Mouse (Mus musculus): ENCODE data around the gene Atxn1.

The Atxn1 gene

DNA sequence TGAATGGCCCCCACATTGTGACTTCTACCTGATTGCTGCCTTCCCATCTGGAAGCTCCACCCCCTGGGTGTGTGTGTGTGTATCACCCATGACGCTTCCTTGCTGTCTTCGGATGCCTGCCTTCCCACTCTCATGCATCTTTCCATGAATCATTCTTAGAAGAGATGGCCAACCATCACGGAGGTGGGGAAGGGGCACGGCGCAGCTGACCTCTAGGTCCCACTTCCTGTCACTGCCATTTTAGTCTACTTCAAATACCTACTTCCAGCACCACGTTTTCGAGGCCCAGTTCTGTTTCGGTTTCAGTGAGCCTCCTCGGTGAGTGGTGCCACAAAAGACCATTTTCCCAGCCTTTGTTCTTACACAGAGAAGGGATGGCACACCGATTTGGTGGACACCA, 99.2 kb downstream of the Atxn1 start:
- no peak for DNase-seq (ENCODE audit: low spot score in 2 of 2)

- DNase-seq (ENCODE audit: low spot score in 2 of 2): no peak
Measured at GRCm38 (mm10) chr13:45863779-45864178, 101.0 kb downstream of the Atxn1 start.

DNA sequence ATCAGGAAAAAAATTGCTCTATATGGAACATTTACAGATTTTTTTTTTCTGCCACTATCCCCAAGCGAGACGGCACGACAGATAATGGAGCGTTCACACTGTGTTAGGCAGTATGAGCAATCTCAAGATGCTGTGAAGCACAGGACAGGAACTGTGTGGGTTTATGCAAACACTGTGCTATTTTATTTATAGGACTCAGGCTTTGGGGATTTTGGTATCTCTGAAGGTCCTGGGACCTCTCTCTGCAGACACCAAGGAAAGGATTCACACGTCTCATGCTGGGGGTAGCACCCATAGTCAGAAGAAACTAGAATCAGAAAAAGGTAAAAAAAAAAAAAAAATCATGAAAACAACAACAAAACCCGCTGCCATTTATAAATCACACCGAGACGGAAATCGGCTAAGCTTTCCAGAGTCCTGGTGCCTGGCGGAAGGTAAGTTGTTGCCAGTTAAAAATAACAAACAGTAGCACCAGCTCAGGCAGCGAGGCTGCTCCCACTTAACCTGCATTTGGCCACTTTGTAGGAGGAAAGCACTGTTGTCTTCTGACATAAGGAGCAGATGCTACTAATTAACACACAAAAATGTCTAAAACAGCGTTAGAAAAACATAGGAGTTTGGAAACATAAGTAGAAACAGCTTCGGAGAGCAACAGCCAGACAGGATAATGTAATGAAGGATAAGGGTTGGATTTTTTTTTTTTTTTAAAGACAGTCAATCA, 102.8 kb downstream of the Atxn1 start:
- no peak for DNase-seq (ENCODE audit: low spot score in 2 of 2)

DNA sequence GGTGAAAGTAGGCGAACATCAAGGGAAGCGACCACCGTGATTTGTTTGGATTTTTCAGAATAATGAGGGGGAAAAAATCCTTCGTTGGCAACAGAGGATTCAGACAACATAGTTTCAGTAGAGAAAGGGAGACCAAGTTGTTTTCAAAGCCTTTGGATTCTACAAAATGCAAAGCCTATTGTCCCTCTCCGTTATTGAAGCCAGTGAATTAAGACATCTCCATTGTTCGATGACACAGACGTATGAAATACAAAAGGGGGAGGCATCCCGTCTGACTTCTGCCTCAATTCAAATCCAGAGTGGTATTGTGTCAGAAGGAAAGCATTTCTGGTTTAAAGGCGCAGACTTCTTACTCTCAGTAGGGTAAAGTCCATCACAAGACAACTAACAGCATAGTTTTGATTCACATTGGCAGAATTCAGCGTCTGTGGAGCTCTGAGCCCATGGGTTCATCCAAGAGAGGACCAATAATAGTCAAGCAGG, 103.7 kb downstream of the Atxn1 start:
- DNase-seq (ENCODE audit: low spot score in 2 of 2): no peak

DNA sequence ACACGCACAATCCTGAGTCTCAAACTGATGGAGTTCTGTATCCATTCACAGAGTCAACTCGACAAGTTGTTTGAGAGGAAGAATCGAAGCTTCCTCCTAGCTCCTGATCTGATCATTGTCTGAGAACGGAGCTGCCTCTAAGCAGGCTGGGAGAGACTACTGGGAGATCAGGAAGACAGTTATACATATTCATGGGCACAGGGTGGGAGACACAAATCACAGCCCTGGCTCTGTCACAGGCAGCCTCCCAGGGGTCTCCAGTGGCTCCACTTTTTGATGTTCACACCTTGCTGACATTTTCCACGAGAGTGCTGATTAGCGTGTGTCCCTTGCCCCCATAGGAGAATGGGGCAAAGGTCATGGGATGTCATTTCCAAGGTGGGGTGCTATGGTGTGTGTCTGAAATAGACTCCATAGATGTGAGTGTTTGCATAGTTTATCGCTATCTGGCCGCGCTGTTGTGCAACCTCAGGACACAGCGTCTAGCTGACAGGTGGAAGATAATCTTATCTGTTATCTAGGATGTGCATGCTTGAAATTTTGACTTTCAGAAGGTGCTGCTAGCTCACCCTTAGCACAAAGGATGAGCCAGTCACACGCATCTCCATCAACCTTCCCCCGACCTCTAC, 105.6 kb downstream of the Atxn1 start:
- no peak for DNase-seq (ENCODE audit: low spot score in 2 of 2)

DNA sequence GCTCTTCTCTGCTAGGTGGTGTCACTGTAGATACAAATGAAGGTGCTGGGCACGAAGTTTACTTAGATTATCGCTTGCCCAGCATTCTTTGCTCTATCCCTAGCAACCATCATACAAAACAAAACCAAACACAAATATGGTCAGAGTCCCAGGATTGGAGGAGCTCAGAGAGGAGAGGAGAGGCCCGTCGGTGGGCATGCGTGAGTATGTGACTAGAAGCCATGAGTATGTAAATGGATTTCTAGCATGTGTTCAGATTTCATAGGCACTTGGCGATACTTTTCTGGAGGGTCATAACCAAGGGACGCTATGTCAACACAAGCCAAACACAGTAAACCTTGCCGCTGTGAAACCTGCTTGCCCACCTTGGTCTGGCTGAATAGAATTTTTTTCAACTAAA, 107.4 kb downstream of the Atxn1 start:
- no peak for DNase-seq (ENCODE audit: low spot score in 2 of 2)

DNA sequence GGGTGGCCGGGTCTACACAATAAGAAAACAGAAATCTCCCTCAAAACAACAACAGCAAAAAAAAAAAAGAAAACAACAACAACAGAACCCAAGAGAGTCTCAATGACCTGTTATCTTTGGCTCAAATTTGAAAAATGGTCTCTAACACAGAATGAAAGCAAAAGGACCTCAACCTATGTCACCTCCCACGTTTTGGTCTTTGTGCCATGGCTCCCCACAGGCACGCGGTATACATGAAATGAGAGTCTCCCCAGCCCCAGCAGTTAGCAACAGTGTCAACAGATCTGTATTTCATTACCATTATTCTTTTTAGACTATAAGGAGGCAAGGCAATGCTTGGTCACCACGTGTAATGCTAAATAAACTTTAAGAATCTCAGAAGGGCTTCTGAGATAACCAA, 110.3 kb downstream of the Atxn1 start:
- DNase-seq (ENCODE audit: low spot score in 2 of 2): no peak

GRCm38 (mm10) chr13:45853691-45854090, 111.1 kb downstream of the Atxn1 start:
- DNase-seq (ENCODE audit: low spot score in 2 of 2): no peak

DNA sequence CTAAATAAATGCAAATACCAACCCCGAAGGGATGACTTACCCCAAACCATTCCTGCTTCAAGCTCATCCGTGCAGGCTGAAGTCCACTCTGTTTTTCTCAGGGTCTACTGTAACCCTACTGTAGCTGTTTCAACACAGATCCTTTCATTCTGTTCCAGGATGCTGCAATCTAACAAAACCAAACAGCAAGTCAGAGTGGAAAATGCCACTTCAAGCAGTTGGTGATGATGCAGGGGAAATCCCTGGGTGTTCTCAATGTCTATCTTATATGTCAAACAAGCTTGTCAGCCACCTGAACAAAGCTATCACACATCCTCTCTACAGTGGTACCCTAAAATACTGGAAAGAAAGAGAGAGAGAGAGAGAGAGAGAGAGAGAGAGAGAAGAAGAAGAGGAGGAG, 112.5 kb downstream of the Atxn1 start:
- DNase-seq (ENCODE audit: low spot score in 2 of 2): no peak

- DNase-seq (ENCODE audit: low spot score in 2 of 2): no peak
Measured at GRCm38 (mm10) chr13:45851746-45852145, 113.1 kb downstream of the Atxn1 start.

DNA sequence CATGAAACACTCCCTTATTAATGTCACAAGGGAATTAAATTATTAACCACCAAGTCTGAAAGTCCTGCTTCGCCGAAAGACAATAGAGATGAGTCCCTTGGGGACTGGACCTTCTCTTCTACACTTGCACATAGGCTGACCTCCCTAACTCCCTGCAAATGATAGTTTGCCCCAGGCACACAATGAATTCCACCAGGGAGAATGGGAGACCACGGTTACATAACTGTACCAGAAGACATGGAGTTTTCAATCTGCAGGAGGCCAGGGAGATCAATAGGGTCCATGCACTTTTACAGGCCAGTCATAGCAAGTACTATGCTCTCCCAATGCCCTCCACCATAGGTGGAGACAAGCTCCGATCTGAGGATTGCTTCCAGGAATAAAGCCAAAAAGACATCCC, 113.7 kb downstream of the Atxn1 start:
- no peak for DNase-seq (ENCODE audit: low spot score in 2 of 2)

DNA sequence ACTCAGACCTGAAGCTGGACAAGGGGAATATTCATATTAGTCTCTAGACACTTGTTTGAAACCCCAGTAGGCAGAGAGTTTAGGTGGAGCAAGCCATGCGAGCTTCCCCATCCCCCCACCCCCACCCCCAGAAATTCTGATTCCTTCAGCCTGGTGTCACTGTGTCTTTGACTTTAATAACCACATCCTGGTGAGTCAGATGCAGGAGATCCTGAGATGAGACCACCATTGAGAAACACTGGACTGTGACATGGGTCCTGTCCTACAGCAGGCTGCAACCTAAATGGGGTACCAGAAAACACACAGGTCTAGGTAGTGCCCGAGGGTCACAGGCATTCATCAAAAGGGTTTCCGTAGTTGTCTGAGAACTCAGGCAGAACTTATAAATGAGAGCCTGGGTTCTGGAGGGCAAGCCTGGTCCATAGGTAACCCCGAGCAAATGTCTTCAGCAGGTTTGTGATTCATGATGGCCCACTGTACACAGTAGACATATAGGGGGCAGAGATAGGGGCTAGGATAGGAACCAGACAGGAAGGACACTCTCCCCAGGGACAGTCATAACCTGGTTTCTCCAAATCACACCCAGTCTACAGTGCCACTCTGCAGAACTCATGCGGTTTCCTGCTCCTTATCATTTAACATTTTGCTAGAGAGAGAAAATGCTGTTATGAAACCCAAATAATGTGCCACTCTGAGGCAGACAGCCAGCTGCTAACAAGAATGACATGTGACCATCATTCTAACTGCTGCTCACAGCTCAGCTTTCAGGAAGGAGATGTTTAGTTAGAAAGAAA, 114.4 kb downstream of the Atxn1 start:
- DNase-seq (ENCODE audit: low spot score in 2 of 2): no peak

DNA sequence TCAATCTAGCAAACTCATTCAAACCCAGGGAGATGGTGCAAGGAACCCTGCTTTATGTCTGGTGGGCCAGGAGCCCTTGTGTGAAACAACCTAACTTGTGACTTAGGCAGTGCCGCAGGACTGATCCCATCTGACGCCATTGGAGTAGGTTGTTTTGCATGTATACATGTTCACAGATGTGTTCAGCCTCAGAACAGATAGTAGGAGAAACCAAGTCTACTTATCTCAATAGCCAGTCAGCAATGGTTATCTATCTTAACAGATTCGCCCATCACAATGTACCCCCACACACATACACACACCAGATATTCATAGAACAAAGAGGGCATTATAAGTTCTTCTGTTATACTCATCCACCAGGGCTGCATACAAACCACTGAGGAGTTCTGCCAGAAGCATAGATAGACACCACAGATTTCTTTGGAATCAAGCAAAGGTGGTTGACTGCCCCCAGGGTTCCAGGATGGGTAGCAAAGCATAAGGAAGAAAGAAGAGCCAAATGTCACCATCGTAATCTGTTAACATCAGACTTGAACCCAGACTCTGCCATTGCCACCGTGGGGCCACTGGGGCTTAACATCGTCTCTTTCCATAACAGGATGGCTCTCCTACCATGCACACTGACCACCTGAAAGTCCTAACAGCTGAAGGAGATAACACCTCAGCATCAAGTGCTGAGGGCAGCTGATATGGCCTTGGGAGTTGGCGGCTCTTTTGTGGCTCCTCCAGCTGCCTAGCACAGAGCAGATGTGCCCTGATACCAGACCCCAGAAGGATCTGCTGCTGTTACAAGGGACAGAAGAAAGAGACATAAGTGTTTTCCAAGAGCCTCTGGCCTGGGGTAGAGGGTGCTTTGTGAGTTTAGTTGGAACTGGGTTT, 115.4 kb downstream of the Atxn1 start:
- no peak for DNase-seq (ENCODE audit: low spot score in 2 of 2)

GRCm38 (mm10) chr13:45842511-45843055, 122.2 kb downstream of the Atxn1 start:
- DNase-seq (ENCODE audit: low spot score in 2 of 2): no peak

GRCm38 (mm10) chr13:45839901-45840300, 124.9 kb downstream of the Atxn1 start:
- DNase-seq (ENCODE audit: low spot score in 2 of 2): no peak

- DNase-seq (ENCODE audit: low spot score in 2 of 2): no peak
Measured at GRCm38 (mm10) chr13:45837609-45838220, 127.1 kb downstream of the Atxn1 start.

DNA sequence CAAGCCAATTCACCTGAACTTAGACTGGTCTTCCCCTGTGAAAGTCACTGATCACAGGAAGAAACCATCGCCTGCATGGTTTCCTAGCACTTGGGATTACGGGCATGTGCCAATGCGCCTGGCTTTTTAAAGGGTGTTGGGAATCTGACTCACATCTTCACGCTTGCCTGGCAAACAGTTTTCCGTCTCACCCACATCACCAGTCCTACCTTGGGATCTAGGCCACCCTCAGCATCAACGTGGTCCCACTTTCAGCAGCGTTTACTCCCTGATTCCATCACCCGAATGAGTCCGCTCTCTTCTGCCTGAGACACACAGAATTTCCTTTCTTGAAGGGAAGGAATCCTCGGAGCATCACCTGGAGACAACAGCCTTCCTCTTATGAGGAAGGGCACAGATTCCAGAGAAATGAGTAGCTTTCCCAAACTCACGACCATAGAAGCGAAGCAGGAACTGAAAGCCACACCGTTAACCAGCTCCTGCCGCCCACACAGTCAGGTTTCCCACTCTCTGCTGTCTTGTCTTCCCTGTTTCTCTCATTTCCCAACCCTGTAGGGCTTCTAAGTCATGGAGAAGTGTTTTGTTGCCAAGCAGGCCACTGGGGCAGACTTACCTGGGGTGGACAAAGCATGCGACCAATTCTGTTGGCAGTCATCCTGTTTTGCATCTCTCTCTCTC, 128.3 kb downstream of the Atxn1 start:
- DNase-seq (ENCODE audit: low spot score in 2 of 2): no peak

- DNase-seq (ENCODE audit: low spot score in 2 of 2): no peak
Measured at GRCm38 (mm10) chr13:45834300-45834699, 130.5 kb downstream of the Atxn1 start.

DNA sequence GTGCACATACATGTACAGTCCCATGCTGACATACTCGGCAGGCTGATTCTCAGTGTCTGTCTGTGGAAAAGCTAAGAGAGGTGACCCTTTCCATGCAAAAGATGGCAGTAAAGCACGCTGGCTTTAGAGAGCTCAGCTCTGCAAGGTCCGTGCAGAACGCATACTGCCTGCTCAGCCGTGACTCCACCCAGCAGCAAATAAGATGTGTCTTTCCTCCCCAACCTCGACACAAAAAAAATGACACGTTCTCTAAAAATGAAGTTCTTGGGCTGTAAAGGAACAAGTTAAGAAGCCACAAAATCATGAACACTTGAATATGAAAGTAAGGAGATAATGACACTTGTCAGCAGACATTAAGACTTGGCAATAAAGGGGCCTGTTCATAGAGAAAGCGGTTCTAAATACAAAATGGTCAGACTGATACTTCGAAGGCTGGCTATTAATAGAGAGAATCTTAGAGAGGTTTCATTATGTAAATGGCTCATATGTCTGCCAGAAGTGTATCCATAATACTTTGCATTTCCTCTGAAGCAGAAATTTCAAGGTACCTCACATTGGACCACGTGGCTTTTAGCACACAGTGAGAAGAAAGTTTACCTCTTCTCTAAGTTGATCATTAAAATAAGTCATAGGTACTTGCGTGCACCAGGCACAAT, 132.0 kb downstream of the Atxn1 start:
- no peak for DNase-seq (ENCODE audit: low spot score in 2 of 2)

Data from frontal cortex, postnatal 10 days (tissue).